Mouse (Mus musculus) spleen, adult 2 months (tissue): ENCODE results near the gene Dffa.

Source experiments
- CTCF ChIP-seq: fragments of 200-500 bp; IDR thresholded peaks from 2 replicates; pipeline ENCODE4 v1.5.1; 2011; ENCODE audit warnings: mild to moderate bottlenecking, inconsistent platforms; ENCODE audit not compliant: insufficient read depth, insufficient read length, insufficient replicate concordance; ENCODE audit errors: extremely low read depth
- POLR2A ChIP-seq: fragments of 200-500 bp; IDR thresholded peaks from 2 replicates; pipeline ENCODE4 v1.6.1; 2011; ENCODE audit warnings: low read depth, low read length, inconsistent platforms

DNA sequence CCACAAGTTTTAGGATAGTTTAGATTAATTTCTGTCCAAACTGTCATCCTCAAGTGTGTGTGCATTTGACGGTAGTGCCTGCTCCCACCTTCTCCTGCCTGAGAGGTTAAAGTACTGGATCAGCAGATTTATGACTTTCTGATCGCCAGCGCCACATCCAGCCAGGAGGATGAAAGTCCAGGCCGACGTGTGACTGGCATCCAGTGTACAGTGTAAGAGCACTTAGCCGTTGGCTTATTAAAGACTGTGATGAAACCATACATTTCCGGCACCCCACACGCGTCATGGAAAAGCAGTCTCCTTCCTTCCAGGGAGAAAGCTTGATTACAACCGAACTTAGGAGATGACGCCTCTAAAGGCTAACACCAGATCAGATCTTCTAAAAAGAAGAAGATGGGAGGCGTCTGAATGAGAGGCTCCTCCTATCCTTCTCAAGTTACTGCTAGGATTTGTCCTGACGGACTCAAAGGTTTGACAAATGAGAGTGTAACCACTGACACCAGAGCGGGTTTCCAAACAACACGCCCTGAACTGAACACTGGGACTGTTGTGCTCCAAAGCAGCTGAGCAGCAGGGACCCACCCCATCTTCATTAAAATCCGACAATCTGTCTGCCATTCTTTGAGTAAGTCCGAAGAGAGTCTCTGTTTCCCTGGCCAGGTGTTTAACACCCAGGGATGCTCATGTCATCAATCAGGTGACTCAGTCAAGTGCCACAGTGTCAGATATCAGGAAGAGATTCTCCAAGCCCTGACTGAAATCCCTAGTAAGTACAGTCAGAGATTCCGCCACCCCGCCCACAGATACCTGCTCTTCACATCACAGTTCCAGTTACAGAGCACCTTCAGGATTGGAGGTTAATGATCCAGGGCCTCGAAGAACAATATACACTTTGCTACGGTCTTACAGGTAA, 41.3 kb upstream of the Dffa start:
- no peak for TF ChIP-seq POLR2A
- TF ChIP-seq CTCF: no peak
